Mouse (Mus musculus): ENCODE results near the gene Grik4.

Gene Grik4

GRCm38 (mm10) chr9:42858998-42859690 lies 85.1 kb downstream of the Grik4 start:
- no peak for DNase-seq

DNA sequence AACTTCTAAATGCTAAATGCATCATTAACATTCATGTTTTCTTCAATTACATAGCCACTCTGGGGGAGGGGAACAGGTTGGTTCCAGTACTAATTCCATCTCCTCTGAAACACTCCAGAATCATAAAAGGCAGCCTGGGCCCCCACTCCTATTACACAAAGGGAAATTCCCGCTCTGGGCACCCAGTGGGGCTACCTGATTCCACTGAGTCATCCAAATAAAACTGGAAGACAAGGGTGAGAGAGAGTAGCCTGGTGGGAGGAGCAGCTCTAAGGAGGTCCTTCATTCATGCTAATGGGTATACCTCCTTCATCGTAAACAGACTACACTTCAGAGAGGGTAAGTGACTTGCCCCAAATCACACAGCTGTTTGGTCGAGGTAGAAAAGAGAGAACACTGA lies 85.7 kb downstream of the Grik4 start:
- DNase-seq: no peak

- DNase-seq: no peak
Measured at GRCm38 (mm10) chr9:42857756-42858155, 86.5 kb downstream of the Grik4 start.

DNA sequence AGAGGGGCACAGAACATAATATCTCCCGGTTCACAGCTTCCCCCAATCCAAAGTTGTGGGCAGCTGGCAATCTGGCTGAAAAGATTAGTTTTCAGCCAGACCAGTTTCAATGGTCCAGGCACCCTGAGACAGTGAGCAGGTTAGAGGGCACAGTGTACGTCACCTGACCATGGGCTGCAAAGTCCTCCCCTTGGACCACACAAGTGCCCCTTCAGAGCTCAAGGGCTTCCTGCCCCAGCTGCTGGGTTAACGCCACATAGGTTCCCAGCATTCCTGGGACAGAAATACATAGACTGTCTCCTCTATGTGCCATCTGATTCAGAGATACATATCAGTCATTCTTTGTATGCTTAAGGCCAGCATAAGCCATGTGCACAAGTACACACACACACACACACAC lies 91.2 kb downstream of the Grik4 start:
- no peak for DNase-seq

DNA sequence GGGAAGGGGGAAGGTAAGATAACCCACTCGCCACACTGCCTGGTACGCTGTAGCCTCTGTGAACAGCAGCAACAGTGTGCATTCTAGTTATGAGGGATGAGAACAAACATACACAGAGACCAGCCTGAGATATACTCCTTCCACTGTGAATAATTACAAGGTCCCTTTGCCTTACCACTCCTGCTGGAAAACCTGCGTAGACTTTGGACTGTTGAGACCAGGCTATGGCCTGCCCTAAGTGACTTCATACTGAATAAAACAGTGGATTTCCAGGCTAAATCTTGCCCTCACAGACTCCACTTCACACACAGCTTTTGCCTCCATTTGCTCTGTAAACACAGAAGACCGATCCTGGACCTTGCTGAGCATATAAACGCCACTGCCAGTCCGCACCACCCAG lies 94.2 kb downstream of the Grik4 start:
- no peak for DNase-seq

DNA sequence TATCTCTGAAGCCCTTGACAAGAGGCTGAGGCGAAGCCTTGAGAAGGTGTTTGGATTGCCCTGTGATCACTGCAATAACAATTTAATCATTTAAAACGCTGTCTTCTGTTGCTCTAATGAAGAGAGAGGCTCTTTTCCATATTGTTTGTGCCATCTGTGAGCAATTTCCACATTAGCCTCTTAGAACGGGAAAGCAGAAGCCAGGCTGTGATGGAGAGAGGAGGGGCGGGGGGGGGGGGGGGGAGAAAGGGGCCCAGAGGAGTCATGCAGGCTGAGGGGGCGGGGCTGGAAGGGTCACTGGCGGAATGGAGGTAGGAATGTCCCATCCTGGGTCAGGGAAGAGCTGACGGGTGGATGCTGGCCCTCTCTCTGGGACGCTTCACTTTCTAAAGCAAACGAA lies 96.2 kb downstream of the Grik4 start:
- no peak for DNase-seq

GRCm38 (mm10) chr9:42846676-42847425 lies 97.4 kb downstream of the Grik4 start:
- DNase-seq: no peak

DNA sequence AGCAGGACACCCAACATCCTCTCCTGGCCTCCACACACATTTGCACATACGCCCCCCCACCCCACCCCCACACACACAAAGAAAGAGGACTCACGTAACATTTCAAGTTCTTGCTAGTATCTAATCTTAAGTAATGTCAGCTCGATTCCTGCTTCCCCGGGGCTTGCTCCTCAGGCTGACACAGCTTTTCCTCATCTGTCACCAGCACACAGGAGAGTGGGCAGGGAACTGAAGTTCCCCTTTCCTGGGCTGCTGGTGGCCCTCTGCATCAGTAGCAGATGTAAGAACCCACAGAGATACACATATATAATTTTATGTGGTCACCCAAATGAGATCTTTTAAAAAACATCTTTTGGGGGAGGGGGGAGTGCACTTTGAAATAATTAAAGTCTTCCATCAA lies 98.2 kb downstream of the Grik4 start:
- no peak for DNase-seq

DNA sequence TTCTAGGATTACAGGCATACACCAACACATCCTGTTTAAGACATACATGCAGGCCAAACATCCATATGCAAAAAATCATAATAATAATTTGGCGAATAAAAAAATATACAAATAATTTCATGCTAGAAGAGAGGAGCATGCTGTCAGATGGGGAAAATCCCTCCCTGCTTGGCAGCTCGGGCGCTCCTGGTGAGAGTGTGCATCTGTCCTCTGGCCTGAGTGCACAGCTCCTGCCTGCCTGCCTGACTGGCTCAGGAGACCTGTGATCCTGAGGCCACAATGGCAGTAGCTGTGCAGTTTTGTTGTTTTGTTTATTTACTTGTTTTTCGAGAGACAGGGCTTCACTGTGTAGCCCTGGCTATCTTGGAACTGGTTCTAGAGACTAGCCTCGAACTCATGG lies 100.0 kb downstream of the Grik4 start:
- DNase-seq: no peak

DNA sequence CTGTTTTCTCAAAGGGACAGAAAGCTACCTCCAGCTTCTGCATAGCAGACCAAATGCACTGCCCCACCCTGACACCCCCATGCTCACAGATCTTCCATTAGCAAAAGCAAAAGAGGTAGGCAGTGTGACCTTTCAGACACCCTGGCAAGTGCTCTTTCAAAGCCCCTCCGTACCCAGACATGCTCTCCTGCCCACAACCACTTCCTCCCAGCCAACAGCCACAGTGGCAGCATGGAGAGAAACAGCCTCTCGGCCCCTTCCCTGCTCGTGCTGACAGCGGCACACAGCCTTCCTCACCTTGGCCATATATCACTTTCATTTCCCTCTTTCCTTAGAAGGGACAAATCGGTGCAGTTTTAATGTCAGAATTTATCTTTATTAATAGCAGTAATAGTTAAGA lies 106.0 kb downstream of the Grik4 start:
- no peak for DNase-seq

DNA sequence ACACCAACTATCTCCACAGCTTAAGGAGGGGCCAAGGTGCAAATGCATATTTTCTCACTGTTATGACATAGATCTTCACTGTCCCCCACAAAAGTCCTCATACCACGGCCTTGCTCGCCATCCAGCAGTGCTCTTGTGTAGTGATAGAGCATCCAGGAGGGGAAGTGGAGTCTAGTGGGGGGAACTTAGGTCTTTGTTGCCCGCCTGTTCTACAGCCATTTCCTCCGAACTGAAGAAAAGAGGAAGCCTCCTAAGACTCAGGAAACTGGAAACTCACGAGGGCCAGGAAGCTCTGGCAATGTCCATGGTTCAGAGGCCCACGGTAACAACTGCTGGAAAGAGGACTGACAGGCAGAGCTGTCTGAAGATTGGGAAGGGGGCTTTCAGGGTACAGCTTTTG lies 106.8 kb downstream of the Grik4 start:
- DNase-seq: no peak

DNA sequence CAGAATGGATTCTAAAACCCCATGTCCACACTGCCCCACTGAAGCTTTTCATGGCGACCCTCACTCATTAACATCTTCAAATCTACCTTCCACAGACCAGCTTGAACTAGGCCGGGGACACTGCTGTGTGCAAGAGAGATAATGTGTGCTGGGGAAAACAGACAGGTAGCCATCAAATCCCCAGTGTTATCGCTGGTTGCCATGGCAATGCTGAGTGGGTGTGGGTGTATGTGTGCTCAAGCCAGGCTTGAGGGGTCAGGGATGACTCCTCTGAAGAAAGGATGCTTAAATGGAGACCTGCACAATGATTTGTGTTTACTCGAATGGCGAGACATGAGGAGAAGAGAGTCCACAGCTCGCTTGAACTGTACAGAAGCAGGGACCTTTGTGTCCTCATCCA lies 112.7 kb downstream of the Grik4 start:
- DNase-seq: no peak

- DNase-seq: peak in 1 of 2 experiments; percentile 53
Measured at GRCm38 (mm10) chr9:42819247-42819646, 125.0 kb downstream of the Grik4 start.

DNA sequence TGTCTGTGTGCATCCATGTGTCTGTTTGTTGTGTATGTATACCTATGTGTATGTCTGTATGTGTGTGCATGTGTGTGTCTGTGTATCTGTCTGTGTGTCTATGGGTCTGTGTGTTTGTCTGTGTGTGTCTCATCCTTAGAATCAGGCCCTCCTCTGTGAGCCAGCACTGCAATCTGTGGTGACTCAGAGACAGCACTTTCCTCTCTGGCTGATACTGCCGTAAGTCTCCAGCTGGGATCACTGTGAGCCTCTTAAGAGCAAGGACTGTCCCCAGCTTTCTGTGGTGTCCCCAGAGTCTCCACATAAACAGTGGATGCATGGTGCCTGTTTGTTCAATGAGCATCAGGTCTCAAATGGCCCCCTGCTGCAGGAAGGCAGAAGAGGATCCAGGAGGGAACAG lies 127.5 kb downstream of the Grik4 start:
- no peak for DNase-seq

DNA sequence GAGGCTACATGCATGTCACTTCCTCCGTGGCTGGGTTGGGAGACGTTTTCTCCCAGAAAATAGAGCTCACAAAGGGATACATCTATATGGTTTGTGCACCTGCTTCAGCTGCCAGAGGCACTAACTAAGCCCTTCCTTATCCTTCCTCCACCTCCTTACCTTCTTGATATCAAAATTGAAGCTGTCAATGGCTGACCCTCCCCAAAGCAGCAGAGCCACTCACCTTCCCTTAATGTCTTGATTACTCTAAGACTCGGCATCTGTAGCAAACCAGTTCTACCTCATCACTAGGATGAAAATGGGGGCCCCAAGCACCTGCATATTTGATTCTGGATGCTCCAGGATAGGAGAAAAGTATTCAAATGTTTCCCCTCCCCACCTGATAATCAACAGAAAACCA lies 135.1 kb downstream of the Grik4 start:
- no peak for DNase-seq

DNA sequence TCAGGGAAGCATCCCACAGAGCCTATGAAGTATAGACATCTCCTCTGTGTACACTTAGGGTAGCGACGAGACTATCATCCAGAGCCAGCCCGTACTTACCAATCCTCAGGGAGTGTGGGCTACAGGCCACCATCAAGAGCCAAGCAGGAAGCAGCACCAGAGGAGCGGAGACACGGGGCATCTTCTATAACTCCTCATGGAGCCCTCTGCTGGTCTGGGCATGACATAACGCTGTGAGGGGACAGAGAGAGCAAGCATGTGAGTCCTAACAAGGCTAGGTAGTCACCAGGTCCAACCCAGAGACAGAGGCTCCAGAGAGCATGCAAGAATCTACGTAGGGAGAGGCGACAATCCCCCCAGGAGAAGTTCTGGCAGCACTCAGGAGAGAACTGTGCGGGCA lies 135.9 kb downstream of the Grik4 start:
- peak; percentile 6 to 41 for DNase-seq

GRCm38 (mm10) chr9:42803061-42803491 lies 141.2 kb downstream of the Grik4 start:
- no peak for DNase-seq

GRCm38 (mm10) chr9:42801929-42802328 lies 142.4 kb downstream of the Grik4 start:
- no peak for DNase-seq

GRCm38 (mm10) chr9:42800138-42800537 lies 144.2 kb downstream of the Grik4 start:
- DNase-seq: no peak

DNA sequence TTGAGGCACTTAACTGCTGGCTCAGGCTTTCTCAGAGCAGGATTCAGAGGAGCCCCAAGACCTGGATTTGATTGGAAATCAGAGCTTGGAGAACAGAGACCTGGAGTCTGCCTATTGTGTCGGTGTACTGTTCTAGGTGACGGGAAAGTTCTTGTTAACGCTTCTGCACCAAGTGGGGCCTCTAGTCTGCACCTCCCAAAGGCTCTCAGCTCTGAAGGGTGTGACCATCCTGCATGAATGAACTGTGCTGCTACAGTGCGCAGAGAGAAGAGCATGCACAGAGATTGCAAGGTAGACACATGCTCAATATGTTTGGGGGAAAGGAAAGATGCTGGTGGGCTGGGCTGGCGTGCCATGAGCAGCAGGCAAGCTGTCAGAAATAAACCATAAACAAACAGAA lies 144.6 kb downstream of the Grik4 start:
- no peak for DNase-seq

DNA sequence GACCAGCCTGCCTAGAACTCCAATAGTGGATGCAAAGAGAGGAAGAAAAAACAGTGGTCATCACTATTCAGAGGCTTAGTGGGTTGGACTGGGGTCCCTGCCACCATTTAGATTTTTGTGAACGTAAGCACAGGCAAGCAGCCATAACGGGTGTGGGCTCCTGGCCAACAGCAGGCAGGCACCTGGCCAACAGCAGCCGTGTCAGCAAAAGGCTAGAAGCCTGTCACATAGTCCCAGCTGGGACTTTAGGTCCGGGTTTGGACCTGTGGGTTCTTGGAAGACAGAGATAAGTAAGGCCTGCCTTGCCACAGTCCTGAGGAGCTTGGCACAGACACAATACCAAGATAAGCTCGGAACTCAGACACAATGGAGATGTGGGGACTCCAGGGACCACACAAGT lies 145.1 kb downstream of the Grik4 start:
- peak; percentile 18 to 60 for DNase-seq

DNA sequence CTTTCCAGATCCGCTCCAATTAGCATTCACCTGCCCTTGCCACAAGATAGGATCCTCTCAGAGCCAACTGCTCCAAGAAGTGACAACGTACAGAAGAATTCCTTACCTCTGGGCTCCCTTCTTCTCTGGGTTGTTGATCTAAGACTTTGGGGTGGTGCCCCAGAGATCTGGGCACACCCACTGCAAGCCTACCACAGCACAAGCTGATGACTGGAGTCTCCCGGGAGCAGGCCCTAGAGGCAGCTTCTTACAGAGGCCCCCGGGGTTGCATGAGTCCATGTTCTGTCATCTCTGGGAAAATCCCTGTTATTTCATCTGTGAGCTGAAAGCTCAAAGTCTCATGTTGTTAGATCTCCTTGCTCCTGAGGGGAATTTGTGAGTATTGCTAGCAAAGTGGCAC lies 146.0 kb downstream of the Grik4 start:
- no peak for DNase-seq

DNA sequence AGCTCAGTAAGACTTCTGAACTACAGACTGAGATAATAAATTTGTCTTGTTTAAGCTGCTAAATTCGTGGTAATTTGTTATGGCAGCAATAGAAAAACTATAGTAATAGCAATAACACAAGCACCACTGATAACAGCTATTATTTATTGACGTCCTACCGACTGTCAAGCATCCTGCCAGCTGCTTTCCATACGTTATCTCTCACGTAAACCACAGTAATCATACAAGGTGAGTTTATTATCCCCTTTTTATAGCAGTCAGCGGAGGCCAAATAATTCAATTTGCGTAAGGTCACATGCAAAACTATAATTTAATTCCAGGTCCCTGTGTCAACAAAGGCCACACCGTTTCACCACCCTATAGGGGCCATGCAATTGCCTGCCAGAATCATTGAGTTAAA lies 147.0 kb downstream of the Grik4 start:
- DNase-seq: no peak

GRCm38 (mm10) chr9:42795881-42796280 lies 148.4 kb downstream of the Grik4 start:
- peak; percentile 4 to 13 for DNase-seq

GRCm38 (mm10) chr9:42794006-42794405 lies 150.3 kb downstream of the Grik4 start:
- no peak for DNase-seq

Measured in kidney, postnatal 36 days (tissue).